Mouse (Mus musculus) embryo, embryonic 10 days (tissue): ENCODE data around the gene Cyb5b.
A peak's percentile ranks its signal among the peaks of the same experiment; 100 is the strongest.

Experiments
- DNase-seq: peaks from one replicate; pipeline ENCODE4 v3.0.0-alpha.2; 2015; ENCODE audit warnings: low spot score

The Cyb5b gene

DNA sequence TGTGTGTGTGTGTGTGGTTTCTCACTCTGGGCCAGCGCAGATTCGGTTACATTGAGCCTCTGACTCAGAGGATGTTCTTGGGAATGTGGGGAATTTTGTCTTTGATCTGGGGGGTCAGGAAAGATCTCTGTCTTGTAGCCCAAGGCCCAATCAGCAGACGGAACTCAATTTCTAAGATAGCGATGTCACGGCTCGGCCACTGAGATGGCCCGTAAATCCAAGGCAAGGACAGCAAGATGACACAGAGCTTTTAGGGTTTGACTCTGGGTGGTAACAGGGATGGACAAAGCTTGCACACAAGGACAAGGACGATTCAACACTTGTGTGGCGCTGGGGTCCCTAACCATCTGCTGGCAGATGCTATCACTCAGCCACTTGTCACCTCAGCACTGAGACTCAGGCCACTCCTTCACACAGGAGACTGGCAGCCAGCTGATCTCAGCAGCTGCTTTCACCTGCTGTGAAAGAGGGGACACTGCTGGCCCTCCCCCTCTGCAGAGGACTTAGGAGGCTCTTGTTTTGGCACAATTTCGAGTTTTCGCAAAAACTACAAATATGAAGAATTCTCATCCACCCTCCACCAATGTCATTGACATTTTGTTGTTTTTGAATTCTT is 76.7 kb downstream of the Cyb5b start:
- DNase-seq: peak; percentile 45

DNA sequence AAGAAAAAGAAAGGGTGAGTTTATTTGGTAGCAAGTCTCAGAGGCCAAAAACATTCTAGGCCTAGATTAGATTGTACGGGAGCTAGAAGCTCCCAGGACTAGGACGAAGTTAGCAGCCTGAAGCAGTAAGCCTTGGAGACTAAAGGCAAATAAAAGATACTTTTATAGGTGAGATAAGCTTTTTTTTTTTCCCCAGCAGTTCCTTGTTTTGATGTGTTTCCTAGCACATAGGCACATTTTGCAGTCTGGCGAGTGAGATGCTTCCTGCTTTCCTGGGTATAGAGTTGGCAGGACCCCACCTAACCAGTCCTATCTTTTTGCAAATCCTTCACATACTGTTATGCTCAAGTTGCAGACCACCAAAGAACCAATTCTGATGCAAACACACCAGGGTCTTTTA is 82.8 kb downstream of the Cyb5b start:
- no peak for DNase-seq

DNA sequence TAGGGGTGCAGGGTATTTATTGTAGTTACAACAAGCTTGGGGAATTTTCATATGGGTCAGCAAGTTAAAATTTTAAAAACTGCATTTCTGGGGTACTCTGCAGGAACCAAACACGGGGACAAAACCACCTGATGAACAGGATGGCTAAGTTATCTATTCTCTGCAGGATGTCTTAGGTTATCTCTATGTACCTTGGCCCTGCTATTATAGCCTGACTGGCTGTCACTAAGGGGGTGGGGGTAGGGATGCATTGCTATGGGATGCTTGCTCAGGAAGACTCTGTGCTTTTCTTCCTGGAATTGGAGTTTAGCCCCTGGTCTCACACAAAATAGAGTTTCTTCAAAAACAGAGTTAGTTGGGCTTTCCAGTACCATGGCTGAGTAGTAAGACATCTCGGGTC is 83.3 kb downstream of the Cyb5b start:
- DNase-seq: no peak
